Mouse (Mus musculus) E14TG2a.4 (cell line): Measurements from ENCODE around the gene Lingo2.

ENCODE experiments used
- CTCF ChIP-seq: conservative IDR thresholded peaks from 2 replicates; pipeline ENCODE4 v1.5.1; 2014; ENCODE audit warnings: low read length
- POU5F1 ChIP-seq: IDR thresholded peaks from 2 replicates; pipeline ENCODE4 v1.6.1; 2014; ENCODE audit warnings: low read length, borderline replicate concordance

DNA sequence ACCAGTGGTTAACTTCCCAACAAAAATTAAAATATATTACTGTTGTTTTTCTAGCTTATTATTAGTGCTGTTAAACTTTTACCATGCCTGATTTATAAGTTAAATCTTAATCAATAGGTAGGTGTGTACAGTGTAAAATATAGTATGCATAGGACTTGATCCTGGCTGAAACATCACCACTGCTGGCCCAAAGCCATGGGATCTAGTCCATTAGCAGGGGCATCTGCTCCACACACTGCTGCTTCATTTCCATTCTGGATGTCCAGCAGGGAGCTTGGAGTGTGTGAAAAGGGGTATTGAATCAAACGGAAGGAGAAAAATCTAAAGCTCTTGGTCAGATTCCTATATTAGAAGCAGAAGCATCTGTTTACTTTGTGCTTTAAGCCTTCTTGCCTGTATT lies 1248.9 kb downstream of the Lingo2 start:
- TF ChIP-seq CTCF (no peak), POU5F1 (no peak)
